Mouse (Mus musculus): Measurements from ENCODE around the gene Nexn. TPM values are rescaled to one million over a fixed set of nuclear protein-coding genes. Genes with fewer than 3 reads are reported as not detected.
A peak's percentile ranks its signal among the peaks of the same experiment; 100 is the strongest.

Nexn gene
- polyA plus RNA-seq, 1 experiment from 2014 or later: 0.88 TPM

GRCm38 (mm10) chr3:152257528-152257927 lies 8.6 kb downstream of the Nexn start:
- H3K27ac ChIP-seq: no peak overlapping the region
- H3K27me3 ChIP-seq (replicated peaks): peaks cover 5% of the 10 kb centered on the region; the same call in 1 of the 2 replicates
- no peaks in the 10 kb centered on the region for H3K4me1 ChIP-seq
- H3K9ac ChIP-seq: no peak overlapping the region
- H3K36me3 ChIP-seq (replicated peaks): no peaks in the 10 kb centered on the region
- H3K4me2 ChIP-seq: no peak overlapping the region
- no peak overlapping the region for H3K4me3 ChIP-seq
- ATAC-seq (replicated peaks): no peak
- 87% methylated on average over 3 of the region's 3 CpGs for WGBS
- H3K9me3 ChIP-seq: no peaks in the 10 kb centered on the region

DNA sequence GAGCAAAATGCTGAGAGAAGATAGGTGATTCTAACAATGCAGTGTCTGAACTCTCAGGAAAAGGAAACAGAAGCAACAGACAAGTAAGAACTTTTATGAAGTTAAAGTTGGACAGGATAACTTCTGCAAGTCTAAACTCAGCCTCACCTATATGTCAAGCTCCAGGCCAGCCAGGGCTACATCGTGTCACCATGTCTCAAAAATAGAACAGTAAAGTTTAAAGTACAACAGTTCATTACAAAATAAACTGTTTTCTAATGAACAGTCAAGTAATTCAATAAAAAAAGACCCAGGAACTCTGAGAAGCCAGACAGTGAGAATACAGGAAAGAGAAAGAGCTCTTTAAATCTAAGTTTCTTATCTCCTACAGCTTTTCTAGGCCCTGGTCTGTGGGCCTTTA lies 15.7 kb downstream of the Nexn start:
- no peaks in the 10 kb centered on the region for H3K36me3 ChIP-seq (replicated peaks)
- H3K4me1 ChIP-seq: no peaks in the 10 kb centered on the region
- no peaks in the 10 kb centered on the region for H3K27me3 ChIP-seq (replicated peaks)
- no peak for ATAC-seq (replicated peaks)
- no peak overlapping the region for H3K4me2 ChIP-seq
- H3K4me3 ChIP-seq: no peak overlapping the region
- H3K9ac ChIP-seq: no peak overlapping the region
- H3K9me3 ChIP-seq: no peaks in the 10 kb centered on the region
- 93% methylated on average over 1 of the region's 1 CpGs for WGBS
- no peak overlapping the region for H3K27ac ChIP-seq

DNA sequence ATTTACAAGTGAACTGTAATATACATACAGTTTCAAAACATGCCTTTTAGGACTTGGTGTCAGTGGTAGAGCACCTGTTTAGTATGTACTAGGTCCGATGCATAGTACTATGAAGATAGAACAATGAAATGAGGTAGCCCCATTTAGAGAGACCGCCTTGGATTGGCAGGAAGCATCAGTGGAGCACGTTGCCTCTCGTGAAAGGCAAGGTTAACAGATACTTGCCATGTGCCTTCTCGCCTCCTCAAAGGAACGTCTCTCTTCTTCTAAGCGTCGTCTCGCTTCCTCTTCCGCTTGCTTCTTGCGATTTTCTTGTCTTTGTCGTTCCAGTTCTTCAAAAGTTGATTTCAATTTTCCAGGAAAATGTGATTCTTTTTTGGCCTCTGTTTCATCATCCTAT lies 18.4 kb downstream of the Nexn start:
- H3K27me3 ChIP-seq (replicated peaks): no peaks in the 10 kb centered on the region
- H3K27ac ChIP-seq: no peak overlapping the region
- no peaks in the 10 kb centered on the region for H3K4me1 ChIP-seq
- H3K36me3 ChIP-seq (replicated peaks): no peaks in the 10 kb centered on the region
- no peak overlapping the region for H3K4me3 ChIP-seq
- H3K4me2 ChIP-seq: no peak overlapping the region
- no peak overlapping the region for H3K9ac ChIP-seq
- no peak for ATAC-seq (replicated peaks)
- WGBS: 92% methylated on average over 12 of the region's 12 CpGs
- no peaks in the 10 kb centered on the region for H3K9me3 ChIP-seq

DNA sequence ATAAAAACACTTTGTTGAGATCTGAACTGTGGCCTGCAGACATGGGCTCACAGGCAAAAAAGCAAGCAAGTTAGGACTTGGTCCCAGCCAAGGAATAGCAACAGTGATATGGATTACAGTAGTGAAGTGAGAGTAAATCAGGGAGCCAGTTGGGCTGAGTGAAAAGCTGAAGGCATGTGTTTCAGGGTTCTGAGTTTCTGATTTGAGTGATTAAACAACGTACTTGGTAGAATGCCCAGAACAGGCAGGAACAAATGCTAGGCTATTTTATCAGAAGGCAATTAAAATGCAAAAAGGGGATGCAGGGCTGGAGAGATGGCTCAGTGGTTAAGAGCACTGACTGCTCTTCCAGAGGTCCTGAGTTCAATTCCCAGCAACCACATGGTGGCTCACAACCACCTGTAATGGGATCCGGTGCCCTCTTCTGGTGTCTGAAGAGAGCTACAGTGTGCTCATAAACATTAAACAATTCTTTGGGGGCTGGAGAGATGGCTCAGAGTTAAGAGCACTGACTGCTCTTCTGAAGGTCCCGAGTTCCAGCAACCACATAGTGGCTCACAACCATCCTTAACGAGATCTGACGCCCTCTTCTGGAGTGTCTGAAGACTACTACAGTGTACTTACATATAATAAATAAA lies 20.8 kb downstream of the Nexn start:
- Histone ChIP-seq H3K27ac (0 out of 2 replicates have a peak overlapping the region, but pooled peaks have one; percentile 29), H3K4me1 (no peaks in the 10 kb centered on the region), H3K36me3 (replicated peaks) (no peaks in the 10 kb centered on the region), H3K9me3 (no peaks in the 10 kb centered on the region), H3K4me3 (no peak overlapping the region), H3K9ac (no peak overlapping the region), H3K4me2 (no peak overlapping the region), H3K27me3 (replicated peaks) (no peaks in the 10 kb centered on the region)
- no peak for ATAC-seq (replicated peaks)
- WGBS: 82% methylated on average over 5 of the region's 5 CpGs

- Histone ChIP-seq H3K4me1 (no peaks in the 10 kb centered on the region), H3K4me2 (no peak overlapping the region), H3K36me3 (replicated peaks) (0 out of 2 replicates have a peak, but pooled peaks cover under 1% of the 10 kb centered on the region), H3K9me3 (no peaks in the 10 kb centered on the region), H3K27me3 (replicated peaks) (no peaks in the 10 kb centered on the region), H3K27ac (no peak overlapping the region), H3K4me3 (no peak overlapping the region), H3K9ac (no peak overlapping the region)
- ATAC-seq (replicated peaks): no peak
- WGBS: 79% methylated on average over 4 of the region's 4 CpGs
These were observed 22.8 kb downstream of the Nexn start for GRCm38 (mm10) chr3:152243304-152243703.

DNA sequence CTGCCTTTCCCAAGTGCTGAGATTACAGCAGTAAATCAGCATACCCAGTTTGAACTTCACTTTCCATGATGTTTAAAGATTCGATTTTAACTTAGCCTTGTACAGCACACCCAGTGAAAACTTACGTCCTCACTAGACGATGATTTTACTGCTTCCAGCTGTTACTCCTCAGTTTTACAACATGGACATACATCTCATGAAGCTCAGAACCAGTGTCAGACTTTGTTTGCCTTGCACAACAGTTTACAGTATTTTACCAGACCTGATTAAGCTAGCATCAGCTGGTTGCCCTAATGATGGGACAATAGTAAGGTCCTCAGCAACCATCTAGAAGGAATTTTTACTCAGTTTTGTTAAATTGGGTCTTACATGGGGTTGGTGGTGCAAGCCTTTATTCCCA lies 25.1 kb downstream of the Nexn start:
- no peak overlapping the region for H3K27ac ChIP-seq
- no peak overlapping the region for H3K4me3 ChIP-seq
- WGBS: 86% methylated on average over 3 of the region's 3 CpGs
- ATAC-seq (replicated peaks): no peak
- H3K9me3 ChIP-seq: no peaks in the 10 kb centered on the region
- H3K36me3 ChIP-seq (replicated peaks): 0 out of 2 replicates have a peak, but pooled peaks cover 4% of the 10 kb centered on the region
- H3K27me3 ChIP-seq (replicated peaks): no peaks in the 10 kb centered on the region
- H3K4me1 ChIP-seq: no peaks in the 10 kb centered on the region
- no peak overlapping the region for H3K4me2 ChIP-seq
- no peak overlapping the region for H3K9ac ChIP-seq

GRCm38 (mm10) chr3:152239592-152239991 lies 26.6 kb downstream of the Nexn start:
- ATAC-seq (replicated peaks): 0 out of 2 replicates have a peak, but pooled peaks have one; percentile 39
- Histone ChIP-seq H3K9ac (no peak overlapping the region), H3K27ac (no peak overlapping the region), H3K9me3 (no peaks in the 10 kb centered on the region), H3K4me3 (no peak overlapping the region), H3K4me2 (no peak overlapping the region), H3K4me1 (no peaks in the 10 kb centered on the region), H3K36me3 (replicated peaks) (0 out of 2 replicates have a peak, but pooled peaks cover 6% of the 10 kb centered on the region), H3K27me3 (replicated peaks) (no peaks in the 10 kb centered on the region)
- WGBS: 94% methylated on average over 1 of the region's 1 CpGs

GRCm38 (mm10) chr3:152238836-152239235 lies 27.3 kb downstream of the Nexn start:
- H3K27me3 ChIP-seq (replicated peaks): no peaks in the 10 kb centered on the region
- no peaks in the 10 kb centered on the region for H3K4me1 ChIP-seq
- 75% methylated on average over 2 of the region's 2 CpGs for WGBS
- H3K4me3 ChIP-seq: no peak overlapping the region
- H3K9ac ChIP-seq: no peak overlapping the region
- peaks cover 6% of the 10 kb centered on the region; the same call in 1 of the 2 replicates for H3K36me3 ChIP-seq (replicated peaks)
- ATAC-seq (replicated peaks): 0 out of 2 replicates have a peak, but pooled peaks have one; percentile 24
- H3K27ac ChIP-seq: no peak overlapping the region
- no peaks in the 10 kb centered on the region for H3K9me3 ChIP-seq
- no peak overlapping the region for H3K4me2 ChIP-seq

- H3K9ac ChIP-seq: no peak overlapping the region
- H3K4me2 ChIP-seq: no peak overlapping the region
- H3K4me1 ChIP-seq: no peaks in the 10 kb centered on the region
- no peaks in the 10 kb centered on the region for H3K9me3 ChIP-seq
- peaks cover 13% of the 10 kb centered on the region; the same call in 1 of the 2 replicates for H3K36me3 ChIP-seq (replicated peaks)
- H3K4me3 ChIP-seq: no peak overlapping the region
- ATAC-seq (replicated peaks): no peak
- no peak overlapping the region for H3K27ac ChIP-seq
- no peaks in the 10 kb centered on the region for H3K27me3 ChIP-seq (replicated peaks)
- 98% methylated on average over 1 of the region's 1 CpGs for WGBS
These were observed 30.3 kb downstream of the Nexn start for GRCm38 (mm10) chr3:152235805-152236204.

- WGBS: 89% methylated on average over 1 of the region's 1 CpGs
- H3K4me2 ChIP-seq: no peak overlapping the region
These were observed 30.9 kb downstream of the Nexn start for GRCm38 (mm10) chr3:152235238-152235637.

DNA sequence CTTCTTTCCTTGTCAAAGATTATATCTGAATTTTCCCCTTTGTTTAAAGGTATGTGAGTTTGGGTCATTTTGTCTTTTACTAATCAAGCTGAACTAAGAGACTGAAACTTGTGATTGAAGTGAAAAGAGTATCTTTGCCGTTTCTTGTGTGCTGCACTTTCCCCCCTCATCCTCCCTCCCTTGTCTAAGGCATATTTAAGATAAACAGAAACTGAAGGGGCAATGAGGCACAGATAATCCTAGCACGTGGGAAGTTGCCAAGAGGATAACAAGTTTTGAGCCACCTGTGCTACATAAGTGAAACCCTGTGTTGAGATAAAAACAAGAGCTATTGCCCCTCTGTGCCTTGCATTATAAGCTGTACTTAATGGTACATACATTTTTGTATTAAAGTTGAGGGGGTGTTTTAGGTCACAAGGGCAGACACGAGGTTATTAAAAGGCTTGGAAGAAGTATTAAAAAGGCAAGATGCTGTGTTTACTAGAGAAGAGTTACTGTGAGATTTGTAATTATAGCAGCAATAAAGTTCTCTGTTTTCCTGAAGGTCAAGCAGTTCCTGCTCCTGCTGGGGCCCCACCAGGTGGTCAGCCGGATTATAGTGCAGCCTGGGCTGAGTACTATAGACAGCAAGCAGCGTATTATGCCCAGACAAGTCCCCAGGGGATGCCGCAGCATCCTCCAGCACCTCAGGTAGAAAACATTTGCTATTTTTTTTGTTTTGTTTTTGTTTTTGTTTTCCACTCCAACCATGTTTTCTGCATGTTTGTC lies 34.6 kb downstream of the Nexn start:
- Histone ChIP-seq H3K36me3 (replicated peaks) (peaks cover 23% of the 10 kb centered on the region; the same call in 1 of the 2 replicates), H3K4me1 (no peaks in the 10 kb centered on the region), H3K9me3 (no peaks in the 10 kb centered on the region), H3K9ac (no peak overlapping the region), H3K4me2 (no peak overlapping the region), H3K27me3 (replicated peaks) (no peaks in the 10 kb centered on the region), H3K4me3 (no peak overlapping the region), H3K27ac (no peak overlapping the region)
- 60% methylated on average over 6 of the region's 6 CpGs for WGBS
- no peak for ATAC-seq (replicated peaks)

More at GRCm38 (mm10) chr3:152235238-152235637, 30.9 kb downstream of the Nexn start:
- H3K9ac ChIP-seq: no peak overlapping the region
- no peak overlapping the region for H3K27ac ChIP-seq
- no peaks in the 10 kb centered on the region for H3K4me1 ChIP-seq
- no peak for ATAC-seq (replicated peaks)
- H3K36me3 ChIP-seq (replicated peaks): peaks cover 13% of the 10 kb centered on the region; the same call in 1 of the 2 replicates
- no peaks in the 10 kb centered on the region for H3K9me3 ChIP-seq
- H3K27me3 ChIP-seq (replicated peaks): no peaks in the 10 kb centered on the region
- H3K4me3 ChIP-seq: no peak overlapping the region

- Histone ChIP-seq H3K9ac (no peak overlapping the region), H3K4me2 (no peak overlapping the region), H3K27ac (no peak overlapping the region), H3K36me3 (replicated peaks) (peaks cover 39% of the 10 kb centered on the region), H3K27me3 (replicated peaks) (no peaks in the 10 kb centered on the region), H3K4me1 (no peaks in the 10 kb centered on the region), H3K9me3 (no peaks in the 10 kb centered on the region), H3K4me3 (no peak overlapping the region)
- 94% methylated on average over 5 of the region's 5 CpGs for WGBS
- no peak for ATAC-seq (replicated peaks)
These were observed 36.9 kb downstream of the Nexn start for GRCm38 (mm10) chr3:152229271-152229670.
